Mouse (Mus musculus) small intestine, adult 2 months (tissue): ENCODE results near the gene Epb41l4b. TPM values are rescaled to one million over a fixed set of nuclear protein-coding genes. Genes with fewer than 3 reads are reported as not detected.

ENCODE experiments used
- H3K27ac ChIP-seq: fragments of 200-500 bp; 2 replicates; pipeline ENCODE4 v1.5.1; 2012; ENCODE audit warnings: low read depth, low read length, control low read depth, inconsistent platforms; ENCODE audit not compliant: insufficient read depth
- H3K27me3 ChIP-seq: fragments of 200-500 bp; 2 replicates; pipeline ENCODE4 v1.6.1; 2012; ENCODE audit warnings: mild to moderate bottlenecking, moderate library complexity, low read length, inconsistent platforms; ENCODE audit not compliant: control insufficient read depth, insufficient read depth
- H3K36me3 ChIP-seq: fragments of 200-500 bp; 2 replicates; pipeline ENCODE4 v1.6.1; 2012; ENCODE audit warnings: mild to moderate bottlenecking, low read length, control low read depth, inconsistent platforms; ENCODE audit not compliant: control insufficient read depth, insufficient read depth
- H3K4me1 ChIP-seq: fragments of 200-500 bp; 2 replicates; pipeline ENCODE4 v1.6.1; 2012; ENCODE audit warnings: low read length, inconsistent platforms, mixed read lengths; ENCODE audit not compliant: control insufficient read depth, insufficient read depth, insufficient read length
- H3K4me3 ChIP-seq: fragments of 200-500 bp; 2 replicates; pipeline ENCODE4 v1.5.1; 2012; ENCODE audit warnings: low read depth, mild to moderate bottlenecking, control low read depth, inconsistent platforms, low read length, moderate library complexity
- CTCF ChIP-seq: fragments of 200-500 bp; IDR thresholded peaks from 2 replicates; pipeline ENCODE4 v1.5.1; 2012; ENCODE audit warnings: low read depth, mild to moderate bottlenecking, control low read depth, inconsistent platforms, low read length, moderate library complexity, mixed read lengths; ENCODE audit not compliant: insufficient replicate concordance, insufficient read length; ENCODE audit errors: extremely low read depth
- POLR2A ChIP-seq: fragments of 200-500 bp; IDR thresholded peaks from 2 replicates; pipeline ENCODE4 v1.6.1; 2012; ENCODE audit warnings: low read depth, mild to moderate bottlenecking, control low read depth, inconsistent platforms, low read length, moderate library complexity
- WGBS: fragments of 180-500 bp; shearing (Covaris S2); methylation state at CpG from one replicate; pipeline ENCODE4 v1.1.7; 2018; 5-methylcytosine and 5-hydroxymethylcytosine counted together
- polyA plus RNA-seq: library from polyadenylated mRNA; depleted of rRNA; stranded (reverse); fragments of >200 nt; gene quantifications from 2 replicates; pipeline ENCODE4 v1.2.3, GENCODE M21; 2012

The Epb41l4b gene
- polyA plus RNA-seq, 1 experiment = 81.4 TPM

- H3K27ac ChIP-seq = no peak overlapping the region
- H3K36me3 ChIP-seq = peaks cover 26% of the 10 kb centered on the region
- TF ChIP-seq CTCF (no peak), POLR2A (no peak)
- H3K4me1 ChIP-seq = no peaks in the 10 kb centered on the region
- no peaks in the 10 kb centered on the region for H3K27me3 ChIP-seq
- no peak overlapping the region for H3K4me3 ChIP-seq
Measured at GRCm38 (mm10) chr4:57095569-57095968, 47.7 kb downstream of the Epb41l4b start.

- Histone ChIP-seq H3K36me3 (peaks cover 19% of the 10 kb centered on the region), H3K27me3 (no peaks in the 10 kb centered on the region), H3K4me1 (no peaks in the 10 kb centered on the region), H3K4me3 (no peak overlapping the region), H3K27ac (no peak overlapping the region)
- TF ChIP-seq CTCF = no peak
- TF ChIP-seq POLR2A = no peak
- 68% methylated on average over 12 of the region's 12 CpGs for WGBS
Measured at GRCm38 (mm10) chr4:57091363-57091762, 51.9 kb downstream of the Epb41l4b start.

GRCm38 (mm10) chr4:57088301-57088700 is 54.9 kb downstream of the Epb41l4b start:
- Histone ChIP-seq H3K4me1 (no peaks in the 10 kb centered on the region), H3K4me3 (no peak overlapping the region), H3K36me3 (peaks cover 23% of the 10 kb centered on the region), H3K27ac (no peak overlapping the region), H3K27me3 (no peaks in the 10 kb centered on the region)
- WGBS = 80% methylated on average over 4 of the region's 4 CpGs
- TF ChIP-seq POLR2A (no peak), CTCF (no peak)

- H3K27me3 ChIP-seq = no peaks in the 10 kb centered on the region
- peaks cover 36% of the 10 kb centered on the region for H3K36me3 ChIP-seq
- H3K4me1 ChIP-seq = no peaks in the 10 kb centered on the region
- no peak overlapping the region for H3K27ac ChIP-seq
- WGBS = 74% methylated on average over 10 of the region's 10 CpGs
- no peak overlapping the region for H3K4me3 ChIP-seq
- TF ChIP-seq CTCF = no peak
- TF ChIP-seq POLR2A = no peak
Measured at GRCm38 (mm10) chr4:57085750-57086400, 57.4 kb downstream of the Epb41l4b start.

GRCm38 (mm10) chr4:57083653-57084052 is 59.6 kb downstream of the Epb41l4b start:
- H3K4me3 ChIP-seq = no peak overlapping the region
- no peak for TF ChIP-seq POLR2A
- TF ChIP-seq CTCF = no peak
- no peaks in the 10 kb centered on the region for H3K27me3 ChIP-seq
- 79% methylated on average over 11 of the region's 11 CpGs for WGBS
- no peaks in the 10 kb centered on the region for H3K4me1 ChIP-seq
- H3K27ac ChIP-seq = no peak overlapping the region
- peaks cover 43% of the 10 kb centered on the region for H3K36me3 ChIP-seq

GRCm38 (mm10) chr4:57082775-57083428 is 60.3 kb downstream of the Epb41l4b start:
- H3K4me3 ChIP-seq = no peak overlapping the region
- no peaks in the 10 kb centered on the region for H3K27me3 ChIP-seq
- TF ChIP-seq CTCF = no peak
- no peak overlapping the region for H3K27ac ChIP-seq
- no peaks in the 10 kb centered on the region for H3K4me1 ChIP-seq
- peaks cover 45% of the 10 kb centered on the region for H3K36me3 ChIP-seq
- 72% methylated on average over 10 of the region's 10 CpGs for WGBS

GRCm38 (mm10) chr4:57081463-57081862 is 61.8 kb downstream of the Epb41l4b start:
- Histone ChIP-seq H3K4me3 (no peak overlapping the region), H3K27me3 (no peaks in the 10 kb centered on the region), H3K27ac (no peak overlapping the region), H3K4me1 (no peaks in the 10 kb centered on the region), H3K36me3 (peaks cover 42% of the 10 kb centered on the region)
- WGBS = 75% methylated on average over 7 of the region's 7 CpGs
- no peak for TF ChIP-seq POLR2A
